ENCODE assay signal across 22 mouse cellular contexts in genomic region chr1:163561016-163561415, GRCm38 (mm10).
DNase-seq lines count a peak whose midpoint lies in the region; ATAC-seq lines count a peak whose summit lies in the region.
"Had no signal": no experiment of that assay in that cellular context is flagged by ENCODE, and none has a peak within 500 bp of the region (broad histone marks: within the 10 kb centered on the region; RNA-seq: fewer than 3 reads in every experiment).

No protein-coding gene starts in this region.

- no peaks in the 10 kb centered on the region for H3K27me3 ChIP-seq in lung, embryonic 16.5 days (ENCODE audit: control insufficient read depth, insufficient read depth, low read depth, low read length)
- H3K27me3 ChIP-seq: hindbrain, embryonic 15.5 days; liver, embryonic 15.5 days; lung, embryonic 15.5 days; neural tube, embryonic 12.5 days had no signal

- ATAC-seq in lung, embryonic 16.5 days (ENCODE audit: low read depth): no peak
- no peak for ATAC-seq in CD4-positive, CD25-positive, alpha-beta regulatory T cell, adult 4 months
- ATAC-seq: inflammation-experienced regulatory T-cells, adult 6 months; midbrain, embryonic 16.5 days had no signal

- DNase-seq in lung, postnatal 14 days: no peak
- peak; percentile 66 for DNase-seq in Muller cell, postnatal 12 days (ENCODE audit: inconsistent ontology term)
- no peak for DNase-seq in liver
- DNase-seq: adrenal gland, postnatal 36 days; cerebellum, adult 2 months; cerebellum, postnatal 25 days; gastrocnemius, postnatal 14 days; kidney, adult 11 months; layer of hippocampus, adult 9-11 months; right cerebral cortex, adult 18-20 months; thymus, adult 2 months had no signal

- no peak overlapping the region for H3K4me3 ChIP-seq in lung, embryonic 16.5 days (ENCODE audit: low read length)
- H3K4me3 ChIP-seq in brown adipose tissue, adult 24 weeks (ENCODE audit: insufficient read depth, low read depth, low read length): no peak overlapping the region
- H3K4me3 ChIP-seq: hindbrain, embryonic 10.5 days; hindbrain, embryonic 15.5 days; liver, embryonic 15.5 days; lung, embryonic 15.5 days; midbrain, embryonic 10.5 days; neural tube, embryonic 12.5 days had no signal

- WGBS in lung, embryonic 16.5 days: 38% methylated on average over 5 of the region's 5 CpGs

- peaks cover 11% of the 10 kb centered on the region for H3K4me1 ChIP-seq in lung, embryonic 16.5 days (replicated peaks; ENCODE audit: control insufficient read depth, insufficient read depth, low read length)
- peaks cover 2% of the 10 kb centered on the region; the same call in 1 of the 2 replicates for H3K4me1 ChIP-seq in brown adipose tissue, adult 24 weeks (ENCODE audit: control insufficient read depth, insufficient read depth, insufficient read length, low read length)
- H3K4me1 ChIP-seq: hindbrain, embryonic 10.5 days; hindbrain, embryonic 15.5 days; liver, embryonic 15.5 days; midbrain, embryonic 10.5 days; neural tube, embryonic 12.5 days had no signal

- H3K36me3 ChIP-seq in lung, embryonic 16.5 days (ENCODE audit: control insufficient read depth, insufficient read depth, low read length): no peaks in the 10 kb centered on the region
- H3K36me3 ChIP-seq: hindbrain, embryonic 10.5 days; hindbrain, embryonic 15.5 days; liver, embryonic 15.5 days; lung, embryonic 15.5 days; midbrain, embryonic 10.5 days; neural tube, embryonic 12.5 days had no signal

- H3K27ac ChIP-seq in lung, embryonic 16.5 days (ENCODE audit: low read length): peak overlapping the region; percentile 29
- H3K27ac ChIP-seq in brown adipose tissue, adult 24 weeks (replicated peaks; ENCODE audit: low read depth, low read length): peak overlapping the region; percentile 48; the same call in 1 of the 2 replicates
- H3K27ac ChIP-seq: hindbrain, embryonic 10.5 days; hindbrain, embryonic 15.5 days; liver, embryonic 15.5 days; lung, embryonic 15.5 days; midbrain, embryonic 10.5 days; neural tube, embryonic 12.5 days had no signal

- no peak overlapping the region for H3K9ac ChIP-seq in lung, embryonic 16.5 days (ENCODE audit: low read length)
- H3K9ac ChIP-seq: hindbrain, embryonic 15.5 days; liver, embryonic 15.5 days; lung, embryonic 15.5 days; neural tube, embryonic 12.5 days had no signal

- no peaks in the 10 kb centered on the region for H3K9me3 ChIP-seq in lung, embryonic 16.5 days (ENCODE audit: control insufficient read depth, low read length)
- H3K9me3 ChIP-seq: hindbrain, embryonic 10.5 days; hindbrain, embryonic 15.5 days; liver, embryonic 15.5 days; lung, embryonic 15.5 days; midbrain, embryonic 10.5 days; neural tube, embryonic 12.5 days had no signal

- no peak overlapping the region for H3K4me2 ChIP-seq in lung, embryonic 16.5 days (ENCODE audit: low read depth, low read length)
- H3K4me2 ChIP-seq: hindbrain, embryonic 15.5 days; liver, embryonic 15.5 days; lung, embryonic 15.5 days; neural tube, embryonic 12.5 days had no signal
